Mouse (Mus musculus): Measurements from ENCODE around the gene Mfsd4b1.

- TF ChIP-seq CTCF (IDR thresholded peaks at IDR 0.05; ENCODE audit: low read depth, low read length) (no peak), POLR2A (IDR thresholded peaks at IDR 0.05; ENCODE audit: insufficient read depth, low read length) (no peak), EP300 (IDR thresholded peaks at IDR 0.05; ENCODE audit: insufficient read depth, low read depth, low read length) (no peak)
Measured at GRCm38 (mm10) chr10:40019492-40019891, 5.6 kb downstream of the Mfsd4b1 start.

Data from ES-Bruce4 (cell line).